Mouse (Mus musculus) kidney, postnatal 0 days (tissue): Measurements from ENCODE around the gene Usp46. TPM values are rescaled to one million over a fixed set of nuclear protein-coding genes. Genes with fewer than 3 reads are reported as not detected.
"Not testable (repeated sequence)": the region's sequence is repeated elsewhere in the genome, so short reads cannot be mapped to it uniquely, and the experiment has no call there.

Source experiments
- ATAC-seq: fragments of 200-750 bp; cut with Nextera tagmentation; replicated peaks from 2 replicates; pipeline ENCODE4 v1.8.0; 2017; ENCODE audit warnings: low read depth, moderate number of reproducible peaks, moderate TSS enrichment, moderate library complexity; ENCODE audit not compliant: low FRiP score
- DNase-seq: peaks from one replicate; pipeline ENCODE4 v3.0.0-alpha.2; 2016; ENCODE audit warnings: low spot score
- H3K27ac ChIP-seq: fragments of 300-500 bp; sonication (generic); 2 replicates; pipeline ENCODE4 v1.5.1; 2014; ENCODE audit warnings: mild to moderate bottlenecking
- H3K27me3 ChIP-seq: fragments of 300-500 bp; sonication (generic); 2 replicates; pipeline ENCODE4 v1.6.1; 2014; ENCODE audit warnings: low read length, mixed read lengths; ENCODE audit not compliant: insufficient read depth
- H3K36me3 ChIP-seq: fragments of 300-500 bp; sonication (generic); 2 replicates; pipeline ENCODE4 v1.6.1; 2014; ENCODE audit warnings: low read length, mixed read lengths; ENCODE audit not compliant: insufficient read depth
- H3K4me1 ChIP-seq: fragments of 300-500 bp; sonication (generic); replicated peaks from 2 replicates; pipeline ENCODE4 v1.6.1; 2014; ENCODE audit warnings: antibody characterized with exemption, low read length, mixed read lengths; ENCODE audit not compliant: insufficient read depth
- H3K4me2 ChIP-seq: fragments of 300-500 bp; sonication (generic); 2 replicates; pipeline ENCODE4 v1.6.1; 2014; ENCODE audit warnings: mild to moderate bottlenecking, low read length, moderate library complexity, mixed read lengths
- H3K4me3 ChIP-seq: fragments of 300-500 bp; sonication (generic); replicated peaks from 2 replicates; pipeline ENCODE4 v1.5.1; 2014; ENCODE audit warnings: low read depth, low read length
- H3K9ac ChIP-seq: fragments of 300-500 bp; sonication (generic); 2 replicates; pipeline ENCODE4 v1.6.1; 2014; ENCODE audit warnings: low read depth, low read length
- H3K9me3 ChIP-seq: fragments of 300-500 bp; sonication (generic); replicated peaks from 2 replicates; pipeline ENCODE4 v1.6.1; 2016; ENCODE audit warnings: low read length, inconsistent platforms, mixed read lengths
- CTCF ChIP-seq: IDR thresholded peaks from 2 replicates; pipeline ENCODE4 v1.5.1; 2016; ENCODE audit warnings: antibody characterized with exemption, low read depth, mild to moderate bottlenecking, moderate library complexity
- WGBS: fragments of 180-500 bp; shearing (Covaris S2); extraction: QIAGEN DNeasy Blood & Tissue Kit; methylation state at CpG from one replicate; pipeline ENCODE4 v1.1.7; 2014; 5-methylcytosine and 5-hydroxymethylcytosine counted together
- polyA plus RNA-seq: library from polyadenylated mRNA; unstranded; fragments of >200 nt; fragmentation: Nextera tagmentation; extraction: Ambion mirVana; gene quantifications from 2 replicates; pipeline ENCODE4 v1.2.1, GENCODE M21; 2015

Usp46 gene
- polyA plus RNA-seq, 1 experiment from 2014 or later: 21.3 TPM

DNA sequence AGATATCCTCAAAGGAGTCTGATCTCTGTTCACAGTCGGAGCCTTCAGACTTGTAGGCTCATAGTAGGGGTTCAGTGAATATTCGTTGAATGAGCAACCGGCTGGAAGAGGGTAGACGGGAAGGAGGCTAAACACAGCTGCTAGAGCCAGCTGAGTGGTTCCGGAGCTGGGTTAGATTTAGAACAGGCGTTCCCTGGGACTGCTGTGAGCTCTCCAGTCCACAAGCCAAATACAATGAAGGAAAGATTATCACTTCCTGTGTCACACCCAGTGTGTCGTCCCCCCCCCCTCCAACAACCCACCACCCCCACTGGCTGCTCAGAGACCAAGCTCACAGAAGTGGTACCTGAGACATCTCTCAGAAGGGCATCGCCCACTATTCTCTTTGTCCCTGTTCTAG, 9.7 kb upstream of the Usp46 start:
- H3K4me3 ChIP-seq: no peak overlapping the region
- no peaks in the 10 kb centered on the region; the same call in 1 of the 2 replicates for H3K4me1 ChIP-seq
- H3K9ac ChIP-seq: no peak overlapping the region
- TF ChIP-seq CTCF: no peak
- no peaks in the 10 kb centered on the region for H3K9me3 ChIP-seq
- no peak for ATAC-seq
- no peaks in the 10 kb centered on the region for H3K27me3 ChIP-seq
- no peak overlapping the region for H3K4me2 ChIP-seq
- no peak for DNase-seq
- H3K27ac ChIP-seq: no peak overlapping the region
- 44% methylated on average over 8 of the region's 8 CpGs for WGBS
- no peaks in the 10 kb centered on the region for H3K36me3 ChIP-seq

DNA sequence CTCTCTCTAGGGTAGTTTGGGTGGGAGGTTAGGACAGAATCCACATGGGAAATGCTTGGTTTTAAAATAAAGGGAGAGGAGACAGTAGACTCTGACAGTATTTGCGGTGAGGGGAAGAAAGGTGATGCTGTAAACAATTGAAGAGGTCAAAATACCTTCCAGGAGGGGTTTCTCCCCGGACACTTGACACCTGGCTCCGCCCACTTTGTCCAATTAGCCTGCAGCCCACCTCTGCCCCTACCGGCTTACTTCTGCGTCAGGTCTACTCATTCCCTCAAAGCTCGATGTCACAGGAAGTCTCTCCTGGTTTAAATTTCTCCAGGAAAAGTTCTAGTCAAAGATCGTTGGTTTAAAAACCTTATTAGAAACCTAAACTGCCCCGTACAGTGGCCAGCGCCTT, 8.5 kb upstream of the Usp46 start:
- TF ChIP-seq CTCF: 0 out of 2 replicates have a peak, but pooled peaks have one; percentile 25
- H3K4me2 ChIP-seq: peak overlapping the region; percentile 7; the same call in 1 of the 2 replicates
- WGBS: 7% methylated on average over 9 of the region's 9 CpGs

DNA sequence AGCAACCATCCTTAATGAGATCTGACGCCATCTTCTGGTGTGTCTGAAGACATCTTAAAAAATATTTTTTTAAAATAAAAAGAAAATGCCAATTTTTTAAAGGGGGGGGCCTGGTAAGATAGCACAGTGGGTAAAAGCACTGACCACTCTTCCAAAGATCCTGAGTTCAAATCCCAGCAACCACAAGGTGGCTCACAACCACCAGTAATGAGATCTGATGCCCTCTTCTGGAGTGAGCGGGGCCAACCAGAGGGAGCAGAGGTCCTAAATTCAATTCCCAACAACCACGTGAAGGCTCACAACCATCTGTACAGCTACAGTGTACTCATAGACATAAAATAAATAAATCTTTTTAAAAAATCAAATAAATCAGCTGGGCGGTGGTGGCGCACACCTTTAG, 2.3 kb upstream of the Usp46 start:
- WGBS: 83% methylated on average over 5 of the region's 5 CpGs

More for the DNA sequence above, 8.5 kb upstream of the Usp46 start:
- no peak overlapping the region for H3K9ac ChIP-seq
- H3K9me3 ChIP-seq: no peaks in the 10 kb centered on the region
- no peaks in the 10 kb centered on the region for H3K36me3 ChIP-seq
- H3K27me3 ChIP-seq: no peaks in the 10 kb centered on the region
- no peak overlapping the region for H3K27ac ChIP-seq
- H3K4me3 ChIP-seq: no peak overlapping the region
- ATAC-seq (no peak), DNase-seq (no peak)
- no peaks in the 10 kb centered on the region; the same call in 1 of the 2 replicates for H3K4me1 ChIP-seq

DNA sequence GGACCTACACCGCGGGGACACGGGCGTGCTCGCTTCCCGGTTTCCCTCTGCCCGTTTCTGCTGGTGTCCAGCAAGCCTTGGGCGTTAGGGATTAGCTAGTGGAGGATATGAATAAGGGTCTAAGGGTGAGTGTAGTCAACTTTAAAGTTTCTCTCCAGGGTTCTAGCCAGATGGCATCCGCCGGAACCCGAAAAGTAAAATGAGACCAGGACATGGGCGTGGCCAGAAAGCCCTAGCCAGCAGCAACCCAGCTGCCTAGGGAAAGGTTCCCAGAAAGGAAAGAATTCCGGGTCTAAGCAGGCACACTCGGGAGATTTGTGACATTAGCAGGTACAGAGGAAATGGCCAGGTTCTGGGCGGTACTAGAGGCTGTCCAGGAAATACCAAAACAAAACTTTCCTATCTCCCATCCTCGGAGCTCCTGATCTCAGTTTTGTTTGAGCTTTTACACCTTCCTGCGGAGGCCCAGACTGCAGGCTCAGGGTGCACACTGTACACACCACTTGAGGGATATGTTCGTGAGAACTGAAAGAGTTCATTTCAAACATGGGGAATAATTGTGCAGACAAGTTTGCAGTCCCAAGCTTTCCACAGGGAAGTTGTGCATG, 587 bp upstream of the Usp46 start:
- Histone ChIP-seq H3K4me1 (peaks cover 25% of the 10 kb centered on the region), H3K4me2 (peak overlapping the region; percentile 86), H3K27ac (peak overlapping the region; percentile 98), H3K27me3 (no peaks in the 10 kb centered on the region), H3K9me3 (no peaks in the 10 kb centered on the region), H3K9ac (peak overlapping the region; percentile 97), H3K36me3 (no peaks in the 10 kb centered on the region), H3K4me3 (peak overlapping the region; percentile 89)
- peak; percentile 65 for ATAC-seq
- TF ChIP-seq CTCF: no peak
- DNase-seq: peak; percentile 86
- under 1% methylated on average over 18 of the region's 18 CpGs for WGBS

More for the DNA sequence above, 2.3 kb upstream of the Usp46 start:
- not testable (repeated sequence) for H3K4me2 ChIP-seq, H3K27ac ChIP-seq, H3K36me3 ChIP-seq, ATAC-seq, H3K9ac ChIP-seq, H3K27me3 ChIP-seq, H3K4me3 ChIP-seq, DNase-seq, H3K9me3 ChIP-seq
- H3K4me1 ChIP-seq: peaks cover 18% of the 10 kb centered on the region
- peak; percentile 41 for TF ChIP-seq CTCF

DNA sequence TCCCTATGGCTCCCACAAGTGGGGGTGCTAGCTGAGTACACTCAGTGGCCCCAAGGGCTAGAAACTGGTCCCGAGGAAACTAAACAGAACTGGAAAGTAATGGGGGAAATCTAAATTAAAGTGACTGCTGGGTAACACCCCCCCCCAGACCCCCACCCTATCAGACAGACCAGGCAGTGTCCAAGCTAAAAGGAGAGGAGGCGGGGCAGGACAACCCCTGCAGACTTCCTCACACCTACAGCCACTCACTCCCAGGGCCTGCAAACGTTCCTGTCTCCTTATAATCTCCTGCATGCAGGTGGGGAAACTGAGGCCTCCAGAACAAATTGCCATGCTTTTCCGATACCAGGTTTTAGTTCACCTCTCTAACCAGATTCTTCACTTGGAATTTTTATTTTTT, 885 bp downstream of the Usp46 start:
- TF ChIP-seq CTCF: no peak
- peak overlapping the region; percentile 97 for H3K9ac ChIP-seq
- DNase-seq: peak; percentile 47
- peak overlapping the region; percentile 86 for H3K4me2 ChIP-seq
- no peaks in the 10 kb centered on the region for H3K36me3 ChIP-seq
- H3K4me1 ChIP-seq: peaks cover 25% of the 10 kb centered on the region
- H3K27me3 ChIP-seq: no peaks in the 10 kb centered on the region
- H3K9me3 ChIP-seq: no peaks in the 10 kb centered on the region
- ATAC-seq: no peak
- H3K4me3 ChIP-seq: peak overlapping the region; percentile 89
- peak overlapping the region; percentile 98 for H3K27ac ChIP-seq
- 6% methylated on average over 4 of the region's 4 CpGs for WGBS

DNA sequence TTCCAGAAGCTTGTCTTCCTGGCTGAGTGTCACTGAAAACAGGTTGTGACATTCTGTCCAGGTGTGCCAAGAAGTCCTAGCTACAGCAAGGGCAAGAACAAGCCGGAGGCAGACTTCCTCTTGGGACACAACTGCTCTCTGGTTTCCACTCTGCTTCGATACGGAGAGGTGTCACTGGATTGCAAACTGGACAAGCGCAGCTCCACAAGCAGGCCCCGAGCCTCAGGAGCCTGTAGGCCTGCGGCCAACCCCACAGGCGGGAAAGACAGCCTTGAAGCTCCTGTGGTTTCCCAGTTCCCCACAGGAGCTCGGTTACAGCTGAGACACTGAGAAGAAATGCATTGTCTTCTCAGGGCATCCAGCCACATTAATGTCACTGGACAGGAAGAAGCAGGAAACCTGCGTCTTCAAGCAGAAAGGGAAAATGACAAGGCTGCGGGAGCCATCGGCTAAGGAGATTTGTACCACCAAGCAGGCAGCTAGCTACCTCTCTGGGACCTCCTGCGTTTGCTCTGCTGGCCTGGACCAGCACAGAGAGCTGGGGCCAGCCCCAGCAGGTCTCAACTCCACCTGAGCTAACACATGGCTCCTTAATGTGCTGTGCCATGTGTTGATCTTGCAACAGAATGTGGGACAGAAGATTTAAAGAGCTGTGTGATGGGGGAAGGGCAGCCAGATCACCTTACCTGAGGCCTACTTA, 1.7 kb downstream of the Usp46 start:
- 0 out of 2 replicates have a peak, but pooled peaks have one; percentile 4 for ATAC-seq
- H3K4me1 ChIP-seq: peaks cover 27% of the 10 kb centered on the region

More for the DNA sequence above, 1.7 kb downstream of the Usp46 start:
- Histone ChIP-seq H3K27me3 (no peaks in the 10 kb centered on the region), H3K4me2 (peak overlapping the region; percentile 86), H3K27ac (peak overlapping the region; percentile 98), H3K4me3 (peak overlapping the region; percentile 89), H3K9ac (peak overlapping the region; percentile 47; the same call in 1 of the 2 replicates), H3K9me3 (no peaks in the 10 kb centered on the region), H3K36me3 (no peaks in the 10 kb centered on the region)
- WGBS: 13% methylated on average over 12 of the region's 12 CpGs
- DNase-seq: peak; percentile 68
- TF ChIP-seq CTCF: no peak
